In the genomic region with DNA sequence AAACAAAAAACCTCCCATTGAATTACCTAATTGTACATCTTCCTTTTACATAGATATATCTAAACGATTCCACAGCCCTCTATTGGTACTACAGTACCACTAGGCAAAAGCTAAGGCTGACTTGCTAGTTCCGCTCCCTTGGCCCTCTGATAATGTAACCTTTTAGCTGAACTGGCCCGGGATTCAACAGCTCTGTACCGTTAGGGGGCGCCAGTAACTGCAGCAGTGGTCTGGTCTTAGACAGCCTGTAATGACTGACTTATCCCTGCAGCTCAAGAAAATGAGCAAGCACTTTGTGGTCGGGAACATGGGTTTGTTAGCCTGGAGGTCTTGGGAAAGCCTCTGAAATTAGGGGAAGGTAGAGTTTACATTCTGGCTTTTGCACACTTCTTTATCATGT, we compare ENCODE assay signal across 7 mouse cellular contexts. TPM values are rescaled to one million over a fixed set of nuclear protein-coding genes. Genes with fewer than 3 reads are reported as not detected.
DNase-seq lines count a peak whose midpoint lies in the region; TF ChIP-seq lines count a peak whose summit lies in the region.

No protein-coding gene starts in this region.

- no peak for DNase-seq in left cerebral cortex, adult 2 months (ENCODE audit: extremely low spot score in 1 of 2, low spot score in 2 of 2)
- no peak for DNase-seq in left cerebral cortex, postnatal 25 days (ENCODE audit: low spot score in 2 of 2)
- peak; percentile 20 for DNase-seq in MN1 (ENCODE audit: low spot score)
- DNase-seq in c-Kit-positive CD71-positive TER-119-positive erythroid progenitor cells, embryonic 14.5 days (ENCODE audit: low spot score): peak; percentile 29
- DNase-seq in induced T-regulatory cell, adult 2 months (ENCODE audit: low read depth): peak; percentile 30
- peak; percentile 21 for DNase-seq in lung, postnatal 25 days (ENCODE audit: low spot score)
- no peak for DNase-seq in urinary bladder, adult 18-20 months (ENCODE audit: low spot score in 2 of 2)

- H3K27ac ChIP-seq in left cerebral cortex, adult 2 months: no peak overlapping the region

- H3K4me3 ChIP-seq in left cerebral cortex, adult 2 months: no peak overlapping the region

- intact Hi-C loops in left cerebral cortex, adult 2 months (cut with DNase I): loop anchor here (2.0 kb wide), 1 partner anchor 130 kb away; no protein-coding TSS in a partner anchor
- intact Hi-C loops in left cerebral cortex, postnatal 25 days (cut with DNase I): loop anchor here (10.0 kb wide), 3 partner anchors 630 to 1030 kb away; no protein-coding TSS in a partner anchor

- TF ChIP-seq CTCF in left cerebral cortex, adult 2 months (IDR thresholded peaks at IDR 0.05): peak; percentile 45

RNA-seq across cellular contexts. Expression of a gene that starts 39.9 kb away (rescaled TPM):
- total RNA-seq in left cerebral cortex, adult 2 months (2021): 10 to 100 TPM; 20.2 to 21.8 TPM
- 10 to 100 TPM; 26.8 to 32.8 TPM for total RNA-seq in left cerebral cortex, postnatal 25 days (2021)

RNA-seq across cellular contexts. Expression of a gene that starts 56.1 kb away (rescaled TPM):
- 10 to 100 TPM; 45.4 to 51.8 TPM for total RNA-seq in left cerebral cortex, adult 2 months (2021)
- total RNA-seq in left cerebral cortex, postnatal 25 days (2021): 10 to 100 TPM; 50.7 to 53.1 TPM

Comparison
In these comparisons a context has a peak if more than half of its experiments do, and no peak if none do; other contexts are left out.
1. DNase-seq: peak in MN1 (single experiment), c-Kit-positive CD71-positive TER-119-positive erythroid progenitor cells, embryonic 14.5 days (single experiment), induced T-regulatory cell, adult 2 months (single experiment) and lung, postnatal 25 days (single experiment); none in left cerebral cortex, adult 2 months (0 of 2), left cerebral cortex, postnatal 25 days (0 of 2) and urinary bladder, adult 18-20 months (0 of 2).